Mouse (Mus musculus): ENCODE data around the gene Alyref2. TPM values are rescaled to one million over a fixed set of nuclear protein-coding genes. Genes with fewer than 3 reads are reported as not detected.
A peak's percentile ranks its signal among the peaks of the same experiment; 100 is the strongest.
"Not testable (repeated sequence)": the region's sequence is repeated elsewhere in the genome, so short reads cannot be mapped to it uniquely, and the experiment has no call there.

The Alyref2 gene
- polyA plus RNA-seq, 1 experiment from 2014 or later = 13.6 TPM

DNA sequence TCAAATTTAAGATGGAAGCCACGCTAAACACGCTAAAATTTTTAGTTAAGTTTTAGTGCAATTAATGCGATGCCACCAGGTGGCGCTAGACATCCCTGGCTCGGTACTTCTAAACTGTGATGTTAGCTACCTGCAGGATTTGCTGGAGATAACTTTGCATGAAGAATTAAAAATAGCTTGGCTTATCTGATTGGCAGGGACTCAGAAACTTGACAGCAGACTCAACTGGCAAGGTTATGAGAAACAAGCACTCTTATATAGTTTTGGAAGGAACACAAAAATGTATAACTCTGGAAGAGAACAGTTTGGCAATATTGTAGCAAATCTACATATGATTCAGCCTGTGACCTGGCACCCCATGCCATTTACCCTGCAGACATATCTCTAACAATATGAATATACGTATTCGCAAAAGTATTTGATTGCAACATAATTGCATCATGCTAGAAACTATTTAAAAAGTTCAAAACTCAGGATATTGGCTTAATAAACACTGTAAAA lies 32.9 kb upstream of the Alyref2 start:
- WGBS = 24% methylated on average over 7 of the region's 7 CpGs
- H3K4me2 ChIP-seq (ENCODE audit: low read depth, low read length) = no peak overlapping the region
- H3K9ac ChIP-seq (ENCODE audit: low read length) = no peak overlapping the region
- H3K4me1 ChIP-seq (replicated peaks; ENCODE audit: control insufficient read depth, insufficient read depth, low read length) = peaks cover 7% of the 10 kb centered on the region; the same call in 1 of the 2 replicates
- H3K4me3 ChIP-seq (ENCODE audit: low read length) = no peak overlapping the region
- no peaks in the 10 kb centered on the region for H3K36me3 ChIP-seq (ENCODE audit: control insufficient read depth, insufficient read depth, low read length)
- peak overlapping the region; percentile 9; the same call in 1 of the 2 replicates for H3K27ac ChIP-seq (ENCODE audit: low read length)
- no peaks in the 10 kb centered on the region for H3K27me3 ChIP-seq (ENCODE audit: control insufficient read depth, insufficient read depth, low read depth, low read length)
- no peaks in the 10 kb centered on the region for H3K9me3 ChIP-seq (ENCODE audit: control insufficient read depth, low read length)
- peak; percentile 69 for ATAC-seq (ENCODE audit: low read depth)

DNA sequence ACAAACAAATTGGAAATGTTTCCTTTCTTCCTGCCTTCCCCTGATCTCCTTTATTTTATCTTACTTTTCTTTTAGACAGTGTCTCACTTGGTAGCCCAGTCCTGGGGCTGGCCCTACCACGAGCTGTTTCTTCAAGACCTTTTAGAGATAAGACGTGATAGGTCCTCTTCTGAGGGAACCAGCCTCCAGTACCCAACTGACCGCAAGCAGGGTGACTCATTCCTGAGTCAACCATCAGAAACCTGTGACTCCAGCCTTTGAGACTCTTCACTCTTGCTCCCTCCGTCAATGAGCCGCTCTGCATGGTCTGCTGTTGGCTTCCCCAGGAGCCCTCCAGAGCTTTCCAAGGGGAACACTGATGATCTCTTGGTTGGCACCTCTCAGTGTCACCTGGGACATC lies 32.4 kb upstream of the Alyref2 start:
- WGBS = 58% methylated on average over 5 of the region's 5 CpGs
- peak; percentile 68 for ATAC-seq (ENCODE audit: low read depth)
- Histone ChIP-seq H3K36me3 (ENCODE audit: control insufficient read depth, insufficient read depth, low read length) (no peaks in the 10 kb centered on the region), H3K27me3 (ENCODE audit: control insufficient read depth, insufficient read depth, low read depth, low read length) (no peaks in the 10 kb centered on the region), H3K4me3 (ENCODE audit: low read length) (no peak overlapping the region), H3K9ac (ENCODE audit: low read length) (no peak overlapping the region), H3K4me1 (replicated peaks; ENCODE audit: control insufficient read depth, insufficient read depth, low read length) (peaks cover 7% of the 10 kb centered on the region; the same call in 1 of the 2 replicates), H3K9me3 (ENCODE audit: control insufficient read depth, low read length) (no peaks in the 10 kb centered on the region), H3K27ac (ENCODE audit: low read length) (peak overlapping the region; percentile 37; the same call in 1 of the 2 replicates), H3K4me2 (ENCODE audit: low read depth, low read length) (no peak overlapping the region)

GRCm38 (mm10) chr1:171471452-171471851 lies 31.8 kb upstream of the Alyref2 start:
- Histone ChIP-seq H3K27me3 (ENCODE audit: control insufficient read depth, insufficient read depth, low read depth, low read length) (no peaks in the 10 kb centered on the region), H3K4me2 (ENCODE audit: low read depth, low read length) (no peak overlapping the region), H3K36me3 (ENCODE audit: control insufficient read depth, insufficient read depth, low read length) (no peaks in the 10 kb centered on the region), H3K9ac (ENCODE audit: low read length) (no peak overlapping the region), H3K4me1 (replicated peaks; ENCODE audit: control insufficient read depth, insufficient read depth, low read length) (peaks cover 7% of the 10 kb centered on the region; the same call in 1 of the 2 replicates), H3K27ac (ENCODE audit: low read length) (no peak overlapping the region), H3K9me3 (ENCODE audit: control insufficient read depth, low read length) (no peaks in the 10 kb centered on the region), H3K4me3 (ENCODE audit: low read length) (no peak overlapping the region)
- WGBS = 73% methylated on average over 1 of the region's 1 CpGs
- no peak for ATAC-seq (ENCODE audit: low read depth)

DNA sequence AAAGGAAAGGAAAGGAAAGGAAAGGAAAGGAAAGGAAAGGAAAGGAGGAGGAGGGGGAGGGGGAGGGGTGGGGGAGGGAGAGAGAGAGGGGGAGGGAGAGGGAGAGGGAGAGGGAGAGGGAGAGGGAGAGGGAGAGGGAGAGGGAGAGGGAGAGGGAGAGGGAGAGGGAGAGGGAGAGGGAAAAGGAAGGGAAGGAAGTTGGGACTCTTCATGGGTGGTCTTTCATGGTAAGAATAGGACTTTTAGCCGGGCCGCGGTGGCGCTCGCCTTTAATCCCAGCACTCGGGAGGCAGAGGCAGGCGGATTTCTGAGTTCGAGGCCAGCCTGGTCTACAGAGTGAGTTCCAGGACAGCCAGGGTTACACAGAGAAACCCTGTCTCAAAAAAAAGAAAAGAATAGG lies 31.3 kb upstream of the Alyref2 start:
- H3K9me3 ChIP-seq (ENCODE audit: control insufficient read depth, low read length); H3K36me3 ChIP-seq (ENCODE audit: control insufficient read depth, insufficient read depth, low read length); H3K9ac ChIP-seq (ENCODE audit: low read length); H3K4me3 ChIP-seq (ENCODE audit: low read length); H3K4me2 ChIP-seq (ENCODE audit: low read depth, low read length); ATAC-seq (ENCODE audit: low read depth); H3K27ac ChIP-seq (ENCODE audit: low read length); H3K27me3 ChIP-seq (ENCODE audit: control insufficient read depth, insufficient read depth, low read depth, low read length); H3K4me1 ChIP-seq (replicated peaks; ENCODE audit: control insufficient read depth, insufficient read depth, low read length): not testable (repeated sequence)
- WGBS = 89% methylated on average over 8 of the region's 8 CpGs

- no peak overlapping the region for H3K27ac ChIP-seq (ENCODE audit: low read length)
- no peak overlapping the region for H3K4me2 ChIP-seq (ENCODE audit: low read depth, low read length)
- H3K27me3 ChIP-seq (ENCODE audit: control insufficient read depth, insufficient read depth, low read depth, low read length) = no peaks in the 10 kb centered on the region
- H3K36me3 ChIP-seq (ENCODE audit: control insufficient read depth, insufficient read depth, low read length) = no peaks in the 10 kb centered on the region
- no peak overlapping the region for H3K4me3 ChIP-seq (ENCODE audit: low read length)
- 69% methylated on average over 4 of the region's 4 CpGs for WGBS
- H3K9ac ChIP-seq (ENCODE audit: low read length) = no peak overlapping the region
- no peaks in the 10 kb centered on the region for H3K9me3 ChIP-seq (ENCODE audit: control insufficient read depth, low read length)
- peaks cover 9% of the 10 kb centered on the region; the same call in 1 of the 2 replicates for H3K4me1 ChIP-seq (replicated peaks; ENCODE audit: control insufficient read depth, insufficient read depth, low read length)
- no peak for ATAC-seq (ENCODE audit: low read depth)
Observed at GRCm38 (mm10) chr1:171473506-171473905, 29.8 kb upstream of the Alyref2 start.

DNA sequence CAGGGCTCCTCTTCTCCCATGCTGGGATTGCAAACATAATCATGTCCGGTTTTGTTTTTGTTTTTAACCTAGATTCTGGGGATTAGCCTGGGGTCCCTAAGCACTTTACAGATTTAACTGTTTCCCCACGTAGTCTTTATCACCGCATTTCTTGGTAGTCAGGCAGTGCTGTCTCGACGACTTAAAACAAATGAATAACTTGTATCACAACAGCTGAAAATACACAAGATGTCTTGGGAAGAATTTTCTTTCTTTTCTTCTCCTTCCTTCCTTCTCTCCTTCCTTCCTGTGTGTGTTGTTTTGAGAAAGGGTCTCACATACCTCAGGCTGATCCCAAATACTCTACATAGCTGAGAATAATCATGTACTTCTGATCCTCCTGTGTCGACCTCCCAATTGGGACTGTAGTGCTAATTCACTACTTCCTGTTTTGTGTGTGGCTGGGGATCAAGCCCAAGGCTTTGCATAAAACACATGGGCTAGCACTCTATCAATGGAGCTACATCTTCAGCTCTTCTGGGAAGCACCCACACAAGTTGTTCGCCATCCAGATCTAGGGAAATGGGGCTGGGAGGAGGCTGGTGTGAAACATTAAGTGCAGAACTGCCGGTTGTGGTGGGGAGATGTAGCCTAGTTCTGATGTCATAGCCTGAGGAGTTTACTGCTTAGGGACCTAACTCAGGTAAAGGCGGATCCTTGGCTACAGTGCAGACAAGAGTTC lies 29.2 kb upstream of the Alyref2 start:
- no peak for ATAC-seq (ENCODE audit: low read depth)
- Histone ChIP-seq H3K4me2 (ENCODE audit: low read depth, low read length) (no peak overlapping the region), H3K4me3 (ENCODE audit: low read length) (no peak overlapping the region), H3K4me1 (replicated peaks; ENCODE audit: control insufficient read depth, insufficient read depth, low read length) (peaks cover 13% of the 10 kb centered on the region; the same call in 1 of the 2 replicates), H3K27me3 (ENCODE audit: control insufficient read depth, insufficient read depth, low read depth, low read length) (no peaks in the 10 kb centered on the region), H3K36me3 (ENCODE audit: control insufficient read depth, insufficient read depth, low read length) (no peaks in the 10 kb centered on the region), H3K27ac (ENCODE audit: low read length) (no peak overlapping the region), H3K9me3 (ENCODE audit: control insufficient read depth, low read length) (no peaks in the 10 kb centered on the region), H3K9ac (ENCODE audit: low read length) (no peak overlapping the region)
- WGBS = 51% methylated on average over 9 of the region's 9 CpGs

DNA sequence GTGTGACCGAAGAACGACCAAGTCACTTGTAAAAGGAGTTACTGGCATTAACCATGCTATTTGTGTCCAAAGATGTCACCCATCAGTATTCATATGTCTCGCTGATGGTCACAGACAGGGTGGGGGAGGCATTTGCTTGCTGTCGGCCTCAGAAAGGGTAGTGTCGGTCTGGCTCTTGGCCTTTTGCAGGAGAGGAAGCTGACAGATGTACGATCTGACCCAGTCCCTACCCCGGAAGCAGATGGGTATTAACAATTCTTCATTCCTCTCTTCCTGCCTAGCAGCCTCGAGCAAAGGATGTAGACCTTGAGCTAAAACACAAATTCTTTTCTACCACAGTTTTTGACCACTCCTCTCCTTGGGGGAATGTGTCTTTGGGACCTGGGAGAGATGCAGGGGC lies 26.2 kb upstream of the Alyref2 start:
- no peak overlapping the region for H3K9ac ChIP-seq (ENCODE audit: low read length)
- H3K4me1 ChIP-seq (replicated peaks; ENCODE audit: control insufficient read depth, insufficient read depth, low read length) = peaks cover 6% of the 10 kb centered on the region; the same call in 1 of the 2 replicates
- H3K27me3 ChIP-seq (ENCODE audit: control insufficient read depth, insufficient read depth, low read depth, low read length) = no peaks in the 10 kb centered on the region
- no peak for ATAC-seq (ENCODE audit: low read depth)
- H3K4me2 ChIP-seq (ENCODE audit: low read depth, low read length) = no peak overlapping the region
- no peak overlapping the region for H3K4me3 ChIP-seq (ENCODE audit: low read length)
- no peaks in the 10 kb centered on the region for H3K36me3 ChIP-seq (ENCODE audit: control insufficient read depth, insufficient read depth, low read length)
- H3K9me3 ChIP-seq (ENCODE audit: control insufficient read depth, low read length) = no peaks in the 10 kb centered on the region
- H3K27ac ChIP-seq (ENCODE audit: low read length) = peak overlapping the region; percentile 88; the same call in 1 of the 2 replicates
- WGBS = 51% methylated on average over 8 of the region's 8 CpGs

DNA sequence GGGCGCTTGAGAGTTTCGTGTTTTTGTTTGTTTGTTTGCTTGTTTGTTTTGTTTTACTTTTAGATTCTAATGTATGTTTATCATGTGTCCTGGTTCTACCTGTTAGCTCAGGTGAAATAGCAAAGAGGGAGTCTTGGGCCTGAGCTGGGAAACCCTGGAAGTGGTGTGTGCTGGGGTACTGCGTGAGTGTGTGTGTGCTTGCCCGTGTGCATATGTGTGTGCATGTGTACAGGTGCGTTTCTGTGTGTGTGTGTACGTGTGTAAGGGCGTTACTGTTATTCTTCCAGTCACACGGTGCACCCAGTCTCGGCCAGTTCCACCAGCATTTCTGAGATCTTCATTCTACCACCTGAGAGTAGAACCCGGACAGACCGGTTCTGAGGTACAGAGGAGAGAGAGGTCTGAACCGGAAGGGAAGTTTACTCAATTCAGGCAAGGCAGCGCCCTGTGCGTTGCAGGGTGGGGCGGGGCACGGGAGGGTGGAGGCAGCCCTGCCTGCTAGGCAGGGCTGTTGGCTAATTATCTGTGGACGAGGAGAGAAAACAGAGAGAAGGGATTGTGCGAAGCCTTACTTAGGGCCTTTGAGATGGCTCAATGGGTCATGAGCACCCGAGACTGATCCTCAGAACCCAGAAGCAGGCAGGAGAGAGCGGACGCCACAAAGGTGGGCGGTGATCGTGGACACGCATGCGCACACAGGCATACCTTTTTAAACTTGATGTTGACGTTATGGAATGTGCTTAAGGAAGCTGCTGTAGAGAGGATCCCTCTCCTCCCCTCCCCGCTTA lies 25.3 kb upstream of the Alyref2 start:
- peak overlapping the region; percentile 35 for H3K4me3 ChIP-seq (ENCODE audit: low read length)
- H3K27me3 ChIP-seq (ENCODE audit: control insufficient read depth, insufficient read depth, low read depth, low read length) = no peaks in the 10 kb centered on the region
- peak overlapping the region; percentile 46 for H3K4me2 ChIP-seq (ENCODE audit: low read depth, low read length)
- ATAC-seq (ENCODE audit: low read depth) = peak; percentile 96
- H3K4me1 ChIP-seq (replicated peaks; ENCODE audit: control insufficient read depth, insufficient read depth, low read length) = peaks cover 6% of the 10 kb centered on the region; the same call in 1 of the 2 replicates
- H3K36me3 ChIP-seq (ENCODE audit: control insufficient read depth, insufficient read depth, low read length) = no peaks in the 10 kb centered on the region
- WGBS = 37% methylated on average over 27 of the region's 27 CpGs
- peak overlapping the region; percentile 88 for H3K27ac ChIP-seq (ENCODE audit: low read length)
- peak overlapping the region; percentile 51 for H3K9ac ChIP-seq (ENCODE audit: low read length)
- peaks cover 3% of the 10 kb centered on the region for H3K9me3 ChIP-seq (ENCODE audit: control insufficient read depth, low read length)

GRCm38 (mm10) chr1:171478968-171479367 lies 24.3 kb upstream of the Alyref2 start:
- Histone ChIP-seq H3K4me3 (ENCODE audit: low read length) (no peak overlapping the region), H3K9me3 (ENCODE audit: control insufficient read depth, low read length) (peaks cover 7% of the 10 kb centered on the region), H3K4me2 (ENCODE audit: low read depth, low read length) (peak overlapping the region; percentile 46; the same call in 1 of the 2 replicates), H3K27ac (ENCODE audit: low read length) (peak overlapping the region; percentile 88), H3K9ac (ENCODE audit: low read length) (no peak overlapping the region), H3K4me1 (replicated peaks; ENCODE audit: control insufficient read depth, insufficient read depth, low read length) (peaks cover 6% of the 10 kb centered on the region; the same call in 1 of the 2 replicates), H3K27me3 (ENCODE audit: control insufficient read depth, insufficient read depth, low read depth, low read length) (no peaks in the 10 kb centered on the region), H3K36me3 (ENCODE audit: control insufficient read depth, insufficient read depth, low read length) (no peaks in the 10 kb centered on the region)
- peak; percentile 58 for ATAC-seq (ENCODE audit: low read depth)
- 40% methylated on average over 2 of the region's 2 CpGs for WGBS

Data from lung, embryonic 16.5 days (tissue).